1 mouse cellular context compared by ENCODE assay signal in the genomic region with DNA sequence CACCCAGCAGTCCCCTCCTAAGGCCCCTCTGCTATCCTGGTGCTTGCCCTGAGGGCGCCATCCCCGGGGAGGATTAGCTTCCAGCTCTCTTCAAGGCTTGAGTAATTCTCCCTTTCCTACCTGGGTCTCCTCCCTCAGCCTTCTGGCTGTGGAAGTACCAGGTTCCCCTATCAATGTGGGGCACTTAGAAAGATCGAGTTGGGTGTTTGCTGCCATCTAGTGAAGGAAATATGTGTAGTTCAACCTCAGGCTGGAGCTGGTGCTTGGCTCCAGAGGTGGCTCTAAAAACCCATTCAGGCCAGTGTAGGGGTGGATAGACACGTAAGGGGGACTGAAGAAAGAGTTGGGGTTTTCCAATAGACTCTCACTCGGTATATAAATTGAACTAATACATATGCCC.
TF ChIP-seq lines count a peak whose summit lies in the region.

No protein-coding gene starts in this region.

TF ChIP-seq in CH12.LX, 34 proteins besides CTCF, POLR2A, EP300 and RAD21 (continued from another document):
- no peak for TF ChIP-seq ZMIZ1 (IDR thresholded peaks at IDR 0.05; ENCODE audit: low read depth, low read length)
